Mouse (Mus musculus) liver, embryonic 14.5 days (tissue): ENCODE measurements around the gene Samd8. TPM values are rescaled to one million over a fixed set of nuclear protein-coding genes. Genes with fewer than 3 reads are reported as not detected.

ENCODE experiments used
- ATAC-seq: fragments of 200-750 bp; cut with Nextera tagmentation; 2 replicates; pipeline ENCODE4 v1.8.0; 2017; ENCODE audit warnings: moderate number of reproducible peaks, mild to moderate bottlenecking, moderate library complexity; ENCODE audit not compliant: insufficient read depth
- DNase-seq, 3 experiments: peaks; one replicate each; pipeline ENCODE4 v3.0.0-alpha.2; 2012 to 2013; ENCODE audit warnings: low read depth in 3 of 3, low spot score in 3 of 3
- H3K27ac ChIP-seq: fragments of 300-500 bp; sonication (generic); 2 replicates; pipeline ENCODE4 v1.5.1; 2014; ENCODE audit warnings: moderate library complexity, mild to moderate bottlenecking, control low read depth, inconsistent platforms
- H3K27me3 ChIP-seq: fragments of 300-500 bp; sonication (generic); 2 replicates; pipeline ENCODE4 v1.6.1; 2014; ENCODE audit warnings: mild to moderate bottlenecking, low read length, moderate library complexity; ENCODE audit not compliant: control insufficient read depth, insufficient read depth
- H3K36me3 ChIP-seq: fragments of 300-500 bp; sonication (generic); replicated peaks from 2 replicates; pipeline ENCODE4 v1.6.1; 2014; ENCODE audit warnings: low read depth; ENCODE audit not compliant: control insufficient read depth, insufficient read depth
- H3K4me1 ChIP-seq, 2 experiments: fragments of 200-500 bp in 1 of 2; fragments of 300-500 bp in 1 of 2; sonication (generic) in 1 of 2; replicated peaks; 2 replicates each; pipeline ENCODE4 v1.6.1; 2012 to 2014; ENCODE audit warnings: antibody characterized with exemption in 1 of 2, inconsistent platforms in 1 of 2, low read length in 1 of 2; ENCODE audit not compliant: control insufficient read depth in 2 of 2, insufficient read depth in 2 of 2
- H3K4me2 ChIP-seq: fragments of 300-500 bp; sonication (generic); 2 replicates; pipeline ENCODE4 v1.6.1; 2014; ENCODE audit warnings: low read depth, mild to moderate bottlenecking, control low read depth, moderate library complexity
- H3K4me3 ChIP-seq, 2 experiments: fragments of 200-500 bp in 1 of 2; fragments of 300-500 bp in 1 of 2; sonication (generic) in 1 of 2; 2 replicates each; pipeline ENCODE4 v1.5.1; 2012 to 2014; ENCODE audit warnings: low read depth in 2 of 2, low read length in 2 of 2, mild to moderate bottlenecking in 2 of 2, control low read depth in 1 of 2, inconsistent platforms in 1 of 2, moderate library complexity in 1 of 2; ENCODE audit not compliant: insufficient read depth in 1 of 2
- H3K9ac ChIP-seq: fragments of 300-500 bp; sonication (generic); replicated peaks from 2 replicates; pipeline ENCODE4 v1.6.1; 2014; ENCODE audit warnings: mild to moderate bottlenecking, control low read depth, moderate library complexity
- H3K9me3 ChIP-seq: fragments of 300-500 bp; sonication (generic); 2 replicates; pipeline ENCODE4 v1.6.1; 2016; ENCODE audit warnings: low read length, mixed read lengths; ENCODE audit not compliant: control insufficient read depth
- CTCF ChIP-seq: IDR thresholded peaks from 2 replicates; pipeline ENCODE4 v1.5.1; 2016; ENCODE audit warnings: antibody characterized with exemption, low read depth, control low read depth
- EP300 ChIP-seq: IDR thresholded peaks from 2 replicates; pipeline ENCODE4 v1.6.1; 2016; ENCODE audit warnings: antibody characterized with exemption, low read depth
- WGBS: fragments of 180-500 bp; shearing (Covaris S2); extraction: QIAGEN DNeasy Blood & Tissue Kit; methylation state at CpG from one replicate; pipeline ENCODE4 v1.1.7; 2014; ENCODE audit not compliant: insufficient replicate concordance; 5-methylcytosine and 5-hydroxymethylcytosine counted together
- polyA plus RNA-seq, 2 experiments: library from polyadenylated mRNA; depleted of rRNA in 1 of 2; stranded (reverse) in 1 of 2; unstranded in 1 of 2; fragments of >200 nt; fragmentation: Nextera tagmentation in 1 of 2; extraction: Ambion mirVana in 1 of 2; gene quantifications; 2 replicates each; pipeline versions ENCODE4 v1.2.1 to v1.2.3; 2012 to 2014

Samd8 gene
- polyA plus RNA-seq, 2 experiments = 2.6 to 2.7 TPM

- Histone ChIP-seq H3K36me3 (no peaks in the 10 kb centered on the region), H3K4me1 (peaks cover 8 to 14% of the 10 kb centered on the region in 2 experiments), H3K27me3 (no peaks in the 10 kb centered on the region), H3K9me3 (no peaks in the 10 kb centered on the region), H3K27ac (no peak overlapping the region), H3K9ac (no peak overlapping the region), H3K4me2 (no peak overlapping the region), H3K4me3 (no peak overlapping the region)
- TF ChIP-seq CTCF (no peak), EP300 (no peak)
- WGBS = 45% methylated on average over 2 of the region's 2 CpGs
- no peak for ATAC-seq
- DNase-seq = no peak
Observed at GRCm38 (mm10) chr14:21746846-21747245, 3.5 kb upstream of the Samd8 start.

GRCm38 (mm10) chr14:21747436-21748141 lies 2.7 kb upstream of the Samd8 start:
- no peaks in the 10 kb centered on the region for H3K9me3 ChIP-seq
- no peak for TF ChIP-seq EP300
- no peak for TF ChIP-seq CTCF
- WGBS = 51% methylated on average over 14 of the region's 14 CpGs
- no peak for ATAC-seq
- no peak overlapping the region for H3K9ac ChIP-seq
- no peak for DNase-seq
- no peak overlapping the region for H3K4me3 ChIP-seq
- H3K27me3 ChIP-seq = no peaks in the 10 kb centered on the region
- H3K27ac ChIP-seq = no peak overlapping the region
- peaks cover 12 to 17% of the 10 kb centered on the region in 2 experiments for H3K4me1 ChIP-seq
- H3K4me2 ChIP-seq = no peak overlapping the region
- H3K36me3 ChIP-seq = no peaks in the 10 kb centered on the region

- H3K9ac ChIP-seq = no peak overlapping the region
- no peak overlapping the region for H3K4me3 ChIP-seq
- H3K4me2 ChIP-seq = no peak overlapping the region
- no peaks in the 10 kb centered on the region for H3K36me3 ChIP-seq
- 35% methylated on average over 15 of the region's 15 CpGs for WGBS
- H3K27me3 ChIP-seq = no peaks in the 10 kb centered on the region
- ATAC-seq (no peak), DNase-seq (no peak)
- peaks cover 12 to 17% of the 10 kb centered on the region in 2 experiments for H3K4me1 ChIP-seq
- no peaks in the 10 kb centered on the region for H3K9me3 ChIP-seq
- H3K27ac ChIP-seq = no peak overlapping the region
- TF ChIP-seq CTCF (peak; percentile 63), EP300 (no peak)
Observed at GRCm38 (mm10) chr14:21748142-21748870, 2.0 kb upstream of the Samd8 start.

GRCm38 (mm10) chr14:21750881-21751542 lies 681 bp downstream of the Samd8 start, which contains the start of gene Dusp13:
TSS of gene Dusp13 (minus strand) at chr14:21751181.
- H3K36me3 ChIP-seq = no peaks in the 10 kb centered on the region
- no peaks in the 10 kb centered on the region for H3K27me3 ChIP-seq
- DNase-seq (peak in 1 of 3 experiments; percentile 31), ATAC-seq (peak; percentile 78)
- no peak for TF ChIP-seq EP300
- TF ChIP-seq CTCF = no peak
- H3K9me3 ChIP-seq = no peaks in the 10 kb centered on the region
- peaks cover 23 to 27% of the 10 kb centered on the region in 2 experiments for H3K4me1 ChIP-seq
- peak within 1 kb of the TSS; percentile 92 for H3K9ac ChIP-seq
- H3K27ac ChIP-seq = peak within 1 kb of the TSS; percentile 35
- peak within 1 kb of the TSS; percentile 89 to 99 for H3K4me3 ChIP-seq
- WGBS = 0% methylated on average over 26 of the region's 26 CpGs
- peak within 1 kb of the TSS; percentile 84 for H3K4me2 ChIP-seq

GRCm38 (mm10) chr14:21752411-21752810 lies 2.1 kb downstream of the Samd8 start:
- ATAC-seq (no peak), DNase-seq (no peak)
- H3K4me1 ChIP-seq = peaks cover 25 to 37% of the 10 kb centered on the region in 2 experiments
- TF ChIP-seq EP300 = no peak
- no peak for TF ChIP-seq CTCF
- H3K36me3 ChIP-seq = no peaks in the 10 kb centered on the region
- H3K27ac ChIP-seq = no peak overlapping the region
- peak overlapping the region; percentile 84 for H3K4me2 ChIP-seq
- no peaks in the 10 kb centered on the region for H3K27me3 ChIP-seq
- 82% methylated on average over 3 of the region's 3 CpGs for WGBS
- H3K9me3 ChIP-seq = no peaks in the 10 kb centered on the region
- H3K9ac ChIP-seq = no peak overlapping the region
- H3K4me3 ChIP-seq = no peak overlapping the region; a peak in 1 of 4 replicates
